Mouse (Mus musculus): ENCODE measurements around the gene Fuz.

- no peak for TF ChIP-seq CTCF (IDR thresholded peaks at IDR 0.05; ENCODE audit: low read depth, low read length)
- TF ChIP-seq POLR2A (IDR thresholded peaks at IDR 0.05; ENCODE audit: extremely low read depth, insufficient read depth, low read length): no peak
These were observed 11.2 kb upstream of the Fuz start for GRCm38 (mm10) chr7:44884637-44885036.

Measured in liver, adult 2 months (tissue).